Mouse (Mus musculus): ENCODE results near the gene Snx15.
A peak's percentile ranks its signal among the peaks of the same experiment; 100 is the strongest.

Snx15 gene

GRCm38 (mm10) chr19:6118677-6119185 lies 9.4 kb downstream of the Snx15 start:
- no peak for DNase-seq

- peak; percentile 91 to 92 for DNase-seq
These were observed 10.0 kb downstream of the Snx15 start, which contains the start of gene Sac3d1 for GRCm38 (mm10) chr19:6117986-6118676. Sac3d1 (minus strand) TSS chr19:6118650.

GRCm38 (mm10) chr19:6117346-6117985 lies 10.6 kb downstream of the Snx15 start:
- DNase-seq = no peak

GRCm38 (mm10) chr19:6116113-6116850 lies 11.8 kb downstream of the Snx15 start:
- DNase-seq = no peak

- DNase-seq = no peak
These were observed 15.0 kb downstream of the Snx15 start for GRCm38 (mm10) chr19:6113116-6113515.

GRCm38 (mm10) chr19:6105586-6105985 lies 22.5 kb downstream of the Snx15 start, which contains the start of gene Naaladl1:
Naaladl1 (plus strand) TSS chr19:6105782.
- no peak for DNase-seq

GRCm38 (mm10) chr19:6104476-6104875 lies 23.6 kb downstream of the Snx15 start:
- no peak for DNase-seq

- DNase-seq = no peak
These were observed 25.8 kb downstream of the Snx15 start for GRCm38 (mm10) chr19:6102169-6102853.

- no peak for DNase-seq
These were observed 26.9 kb downstream of the Snx15 start for GRCm38 (mm10) chr19:6101186-6101585.

- DNase-seq = no peak
These were observed 30.3 kb downstream of the Snx15 start for GRCm38 (mm10) chr19:6097847-6098246.

- no peak for DNase-seq
These were observed 34.0 kb downstream of the Snx15 start, which contains the start of gene AC131692.1 for GRCm38 (mm10) chr19:6094119-6094518. AC131692.1 (plus strand) TSS chr19:6094419.

- no peak for DNase-seq
These were observed 39.3 kb downstream of the Snx15 start for GRCm38 (mm10) chr19:6088841-6089240.

GRCm38 (mm10) chr19:6085417-6085879 lies 42.7 kb downstream of the Snx15 start:
- DNase-seq = peak; percentile 69 to 74

GRCm38 (mm10) chr19:6084478-6085248 lies 43.4 kb downstream of the Snx15 start, which contains the start of the genes Zfpl1 and Cdca5:
Zfpl1 (minus strand) TSS chr19:6084956.
Cdca5 (plus strand) TSS chr19:6084983.
- peak; percentile 96 to 99 for DNase-seq

GRCm38 (mm10) chr19:6082156-6082555 lies 45.9 kb downstream of the Snx15 start, which contains the start of gene Gm28374:
Gm28374 (minus strand) TSS chr19:6082256.
- no peak for DNase-seq

- no peak for DNase-seq
These were observed 48.1 kb downstream of the Snx15 start, which contains the start of gene Tmem262 for GRCm38 (mm10) chr19:6079983-6080480. Tmem262 (plus strand) TSS chr19:6080033.

- DNase-seq = peak; percentile 89 to 92
These were observed 51.3 kb downstream of the Snx15 start, which contains the start of gene Vps51 for GRCm38 (mm10) chr19:6076564-6077393. Vps51 (minus strand) TSS chr19:6077231.

GRCm38 (mm10) chr19:6073889-6074288 lies 54.2 kb downstream of the Snx15 start:
- DNase-seq = no peak

- DNase-seq = no peak
These were observed 56.8 kb downstream of the Snx15 start for GRCm38 (mm10) chr19:6071261-6071660.

Measured in lung, postnatal 4 days (tissue).